In the genomic region with DNA sequence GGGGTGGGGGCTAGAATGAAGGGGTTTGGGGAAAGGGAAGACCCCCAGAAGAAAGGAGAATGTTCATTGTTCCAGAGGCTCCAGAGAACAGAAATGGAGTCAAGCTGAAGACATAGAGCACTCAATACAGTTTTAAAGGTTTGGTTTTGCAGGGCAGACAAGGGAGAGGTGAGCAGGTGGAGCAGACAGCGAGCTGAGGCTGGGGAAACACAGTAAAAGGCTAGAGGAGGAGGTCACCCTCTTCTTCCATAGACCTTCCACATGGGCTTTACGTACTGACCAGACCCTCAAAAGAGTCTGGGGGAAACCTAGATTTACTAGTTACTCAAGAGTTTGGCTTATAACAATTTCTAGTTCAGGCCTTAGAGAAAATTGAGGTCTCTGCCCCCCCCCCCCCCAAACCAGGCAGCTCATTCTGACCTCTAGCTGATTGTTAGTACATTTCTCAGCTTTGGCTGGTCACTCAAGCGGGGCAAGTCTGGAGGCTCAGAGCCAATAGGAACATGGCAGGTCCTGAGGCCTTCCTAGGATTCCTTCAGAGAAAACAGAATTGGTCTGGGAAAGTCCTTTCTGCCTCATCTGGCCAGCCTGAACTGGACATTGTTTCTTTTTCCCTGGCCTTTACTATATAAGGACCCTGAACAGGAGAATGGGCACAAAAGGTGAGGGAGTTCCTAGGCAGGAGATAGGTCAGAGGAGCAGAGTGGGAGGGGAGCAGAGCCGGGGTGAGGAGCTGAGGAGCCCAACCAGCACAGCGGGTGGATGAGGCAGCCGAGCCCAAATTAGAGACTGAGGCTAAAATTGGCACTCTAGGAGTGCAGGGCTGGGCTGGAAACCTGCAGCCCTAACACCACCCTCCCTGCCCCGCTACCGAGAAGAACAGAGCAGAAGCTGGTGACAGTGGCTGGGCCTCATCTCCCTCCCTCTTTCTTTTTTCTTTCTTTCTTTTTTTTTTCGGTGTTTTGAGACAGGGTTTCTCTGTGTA, we compare ENCODE assay signal across 10 mouse cellular contexts. TPM values are rescaled to one million over a fixed set of nuclear protein-coding genes. Genes with fewer than 3 reads are reported as not detected.
DNase-seq lines count a peak whose midpoint lies in the region; ATAC-seq and TF ChIP-seq lines count a peak whose summit lies in the region.
"Had no signal": no experiment of that assay in that cellular context is flagged by ENCODE, and none has a peak within 500 bp of the region (broad histone marks: within the 10 kb centered on the region; RNA-seq: fewer than 3 reads in every experiment).

No protein-coding gene starts in this region.

- peaks cover 12% of the 10 kb centered on the region for H3K4me1 ChIP-seq in lung, postnatal 0 days (ENCODE audit: insufficient read depth, low read depth, low read length)
- peaks cover 5% of the 10 kb centered on the region for H3K4me1 ChIP-seq in bone marrow, adult 2 months (ENCODE audit: control insufficient read depth, insufficient read depth, low read length)
- peaks cover 73% of the 10 kb centered on the region for H3K4me1 ChIP-seq in heart, embryonic 12.5 days (replicated peaks)
- peaks cover 54% of the 10 kb centered on the region for H3K4me1 ChIP-seq in limb, embryonic 15.5 days

- ATAC-seq in lung, postnatal 0 days: no peak
- no peak for ATAC-seq in heart, embryonic 12.5 days (ENCODE audit: insufficient number of reproducible peaks, low FRiP score)
- ATAC-seq in limb, embryonic 15.5 days (ENCODE audit: insufficient number of reproducible peaks, low FRiP score, low TSS enrichment, low read depth): no peak
- no peak for ATAC-seq in megakaryocyte progenitor cell, adult 5-6 weeks (replicated peaks; ENCODE audit: poor library complexity)

- DNase-seq in lung, postnatal 0 days (ENCODE audit: low spot score): peak; percentile 3
- no peak for DNase-seq in lung, postnatal 14 days
- DNase-seq in urinary bladder, postnatal 36 days (ENCODE audit: low spot score in 2 of 2): no peak
- DNase-seq: adrenal gland, postnatal 14 days had no signal

- no peak for TF ChIP-seq CTCF in lung, postnatal 0 days (IDR thresholded peaks at IDR 0.05)
- no peak for TF ChIP-seq CTCF in bone marrow, adult 2 months (IDR thresholded peaks at IDR 0.05; ENCODE audit: control insufficient read depth, insufficient read depth, low read length)

- H3K9me3 ChIP-seq in lung, postnatal 0 days (ENCODE audit: low read length): no peaks in the 10 kb centered on the region
- no peaks in the 10 kb centered on the region for H3K9me3 ChIP-seq in heart, embryonic 12.5 days (replicated peaks)
- H3K9me3 ChIP-seq in limb, embryonic 15.5 days: no peaks in the 10 kb centered on the region

- no peak overlapping the region for H3K9ac ChIP-seq in lung, postnatal 0 days (replicated peaks; ENCODE audit: low read depth)
- no peak overlapping the region for H3K9ac ChIP-seq in heart, embryonic 12.5 days
- H3K9ac ChIP-seq in limb, embryonic 15.5 days: no peak overlapping the region

- H3K27ac ChIP-seq in lung, postnatal 0 days (ENCODE audit: low read length): no peak overlapping the region
- peak overlapping the region; percentile 52 for H3K27ac ChIP-seq in bone marrow, adult 2 months (ENCODE audit: control insufficient read depth, insufficient read depth, low read depth, low read length, poor library complexity)
- H3K27ac ChIP-seq in heart, embryonic 12.5 days (ENCODE audit: poor library complexity, severe bottlenecking): peak overlapping the region; percentile 98
- H3K27ac ChIP-seq in limb, embryonic 15.5 days: peak overlapping the region; percentile 97

- TF ChIP-seq POLR2A in bone marrow, adult 2 months (IDR thresholded peaks at IDR 0.05; ENCODE audit: borderline replicate concordance, control insufficient read depth, low read depth, low read length): no peak

- no peaks in the 10 kb centered on the region for H3K36me3 ChIP-seq in lung, postnatal 0 days (ENCODE audit: insufficient read depth, low read length)
- no peaks in the 10 kb centered on the region for H3K36me3 ChIP-seq in heart, embryonic 12.5 days
- H3K36me3 ChIP-seq in limb, embryonic 15.5 days: no peaks in the 10 kb centered on the region

- no peak overlapping the region for H3K4me2 ChIP-seq in lung, postnatal 0 days (replicated peaks; ENCODE audit: low read depth, low read length)
- peak overlapping the region; percentile 93 for H3K4me2 ChIP-seq in heart, embryonic 12.5 days
- peak overlapping the region; percentile 79; the same call in 1 of the 2 replicates for H3K4me2 ChIP-seq in limb, embryonic 15.5 days

- TF ChIP-seq EP300 in lung, postnatal 0 days (IDR thresholded peaks at IDR 0.05): no peak

- no peak overlapping the region for H3K4me3 ChIP-seq in lung, postnatal 0 days (ENCODE audit: low read depth, low read length)
- H3K4me3 ChIP-seq in bone marrow, adult 2 months (replicated peaks; ENCODE audit: control insufficient read depth, low read depth, low read length): no peak overlapping the region
- H3K4me3 ChIP-seq in heart, embryonic 12.5 days: no peak overlapping the region
- no peak overlapping the region for H3K4me3 ChIP-seq in limb, embryonic 15.5 days

- WGBS in lung, postnatal 0 days: 56% methylated on average over 9 of the region's 9 CpGs
- WGBS in bone marrow, adult 2 months: 46% methylated on average over 9 of the region's 9 CpGs
- 45% methylated on average over 9 of the region's 9 CpGs for WGBS in heart, embryonic 12.5 days
- WGBS in limb, embryonic 15.5 days: 54% methylated on average over 9 of the region's 9 CpGs

- H3K27me3 ChIP-seq in lung, postnatal 0 days (replicated peaks; ENCODE audit: insufficient read depth, low read length): no peaks in the 10 kb centered on the region
- no peaks in the 10 kb centered on the region for H3K27me3 ChIP-seq in heart, embryonic 12.5 days (replicated peaks)
- H3K27me3 ChIP-seq in limb, embryonic 15.5 days: no peaks in the 10 kb centered on the region

RNA-seq across cellular contexts. Expression of gene Arhgef2, which starts 13.6 kb away (rescaled TPM):
- polyA plus RNA-seq in lung, postnatal 0 days (2015; fragmentation: Nextera tagmentation; extraction: Ambion mirVana): 170 and 229 TPM in 2 replicates
- 39.3 and 96.1 TPM in 2 replicates for polyA plus RNA-seq in bone marrow, adult 2 months (2011; ENCODE audit: insufficient read depth, insufficient read length, low replicate concordance, missing spikeins)
- polyA plus RNA-seq in heart, embryonic 12.5 days (2016; fragmentation: Nextera tagmentation; extraction: Ambion mirVana): 84.5 and 91.8 TPM in 2 replicates
- polyA plus RNA-seq in limb, embryonic 15.5 days (2015; fragmentation: Nextera tagmentation; extraction: Ambion mirVana): 84.9 and 97.3 TPM in 2 replicates
- total RNA-seq in megakaryocyte progenitor cell, adult 5-6 weeks (2015): 94.1 and 112 TPM in 2 replicates
- total RNA-seq in megakaryocyte progenitor cell, adult 5-6 weeks (2017): 55.7 and 88.3 TPM in 2 replicates

RNA-seq across cellular contexts. Expression of gene Rxfp4, which starts 33.5 kb away (rescaled TPM):
- 0.61 and 0.92 TPM in 2 replicates for polyA plus RNA-seq in lung, postnatal 0 days (2015; fragmentation: Nextera tagmentation; extraction: Ambion mirVana)
- polyA plus RNA-seq in bone marrow, adult 2 months (2011; ENCODE audit: insufficient read depth, insufficient read length, low replicate concordance, missing spikeins): not detected in 2 replicates
- not detected in 2 replicates for polyA plus RNA-seq in heart, embryonic 12.5 days (2016; fragmentation: Nextera tagmentation; extraction: Ambion mirVana)
- polyA plus RNA-seq in limb, embryonic 15.5 days (2015; fragmentation: Nextera tagmentation; extraction: Ambion mirVana): 0.19 TPM in 1 of 2 replicates, not detected in the other
- total RNA-seq in megakaryocyte progenitor cell, adult 5-6 weeks (2015): not detected in 2 replicates
- not detected in 2 replicates for total RNA-seq in megakaryocyte progenitor cell, adult 5-6 weeks (2017)
- total RNA-seq: adrenal gland, postnatal 14 days had no signal
- polyA plus RNA-seq: macrophage; small intestine, adult 2 months had no signal

RNA-seq across cellular contexts. Expression of gene Ssr2, which starts 43.7 kb away (rescaled TPM):
- 306 and 384 TPM in 2 replicates for polyA plus RNA-seq in lung, postnatal 0 days (2015; fragmentation: Nextera tagmentation; extraction: Ambion mirVana)
- 46.1 and 84.8 TPM in 2 replicates for polyA plus RNA-seq in bone marrow, adult 2 months (2011; ENCODE audit: insufficient read depth, insufficient read length, low replicate concordance, missing spikeins)
- 181 and 185 TPM in 2 replicates for polyA plus RNA-seq in heart, embryonic 12.5 days (2016; fragmentation: Nextera tagmentation; extraction: Ambion mirVana)
- 347 and 365 TPM in 2 replicates for polyA plus RNA-seq in limb, embryonic 15.5 days (2015; fragmentation: Nextera tagmentation; extraction: Ambion mirVana)
- 438 and 488 TPM in 2 replicates for total RNA-seq in megakaryocyte progenitor cell, adult 5-6 weeks (2015)
- 213 and 253 TPM in 2 replicates for total RNA-seq in megakaryocyte progenitor cell, adult 5-6 weeks (2017)
